Mouse (Mus musculus) olfactory bulb, adult 2 months (tissue): ENCODE measurements around the gene Krtap11-1.

Experiments
- CTCF ChIP-seq: fragments of 200-500 bp; IDR thresholded peaks from 2 replicates; pipeline ENCODE4 v1.5.1; 2012; ENCODE audit warnings: low read depth, mild to moderate bottlenecking, low read length, moderate library complexity; ENCODE audit not compliant: insufficient read depth
- POLR2A ChIP-seq: fragments of 200-500 bp; IDR thresholded peaks from 2 replicates; pipeline ENCODE4 v1.6.1; 2012; ENCODE audit warnings: mild to moderate bottlenecking, low read depth, low read length, moderate library complexity; ENCODE audit not compliant: insufficient read depth

DNA sequence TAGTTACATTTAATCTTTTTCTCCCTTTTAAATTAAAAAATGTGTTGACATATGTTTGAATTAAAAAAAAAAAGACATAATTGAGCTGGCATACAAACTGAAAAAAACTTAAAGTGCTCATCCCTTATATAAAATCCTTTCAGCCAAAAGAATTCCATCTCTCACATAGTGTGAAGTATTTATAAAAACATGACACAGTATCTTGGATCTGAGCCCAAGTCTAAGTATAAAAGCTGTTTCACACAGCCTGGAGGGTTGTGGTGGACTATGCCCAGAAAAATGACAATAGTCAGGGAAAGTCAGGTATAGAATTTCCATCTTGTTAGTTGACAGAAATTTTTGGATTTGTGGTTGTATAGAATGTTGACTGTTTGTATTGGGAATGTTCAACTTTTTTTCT is 20.7 kb downstream of the Krtap11-1 start:
- no peak for TF ChIP-seq POLR2A
- no peak for TF ChIP-seq CTCF
